Mouse (Mus musculus) CH12.LX (cell line): Measurements from ENCODE around the gene Tpk1.

Experiments
- CTCF ChIP-seq, 2 experiments: IDR thresholded peaks in 1 of 2; conservative IDR thresholded peaks in 1 of 2; 2 replicates each; pipeline ENCODE4 v1.5.1; 2011 to 2012; ENCODE audit warnings: low read depth in 2 of 2, low read length in 2 of 2, improper control_type of control experiment in 1 of 2, inconsistent platforms in 1 of 2, mild to moderate bottlenecking in 1 of 2, moderate library complexity in 1 of 2
- EP300 ChIP-seq: IDR thresholded peaks from 2 replicates; pipeline ENCODE4 v1.6.1; 2011; ENCODE audit warnings: low read length, improper control_type of control experiment
- MAFK ChIP-seq: IDR thresholded peaks from 2 replicates; pipeline ENCODE4 v1.6.1; 2011; ENCODE audit warnings: low read length, improper control_type of control experiment; ENCODE audit not compliant: insufficient replicate concordance
- MEF2A ChIP-seq: IDR thresholded peaks from 2 replicates; pipeline ENCODE4 v1.6.1; 2014; ENCODE audit warnings: low read depth, mild to moderate bottlenecking, inconsistent platforms, low read length, improper control_type of control experiment, borderline replicate concordance
- NELFE ChIP-seq: IDR thresholded peaks from 2 replicates; pipeline ENCODE4 v1.6.1; 2011; ENCODE audit warnings: low read depth, low read length, improper control_type of control experiment
- POLR2A ChIP-seq: IDR thresholded peaks from 2 replicates; pipeline ENCODE4 v1.6.1; 2011; ENCODE audit warnings: low read depth, mild to moderate bottlenecking, improper control_type of control experiment, low read length
- POLR2AphosphoS2 ChIP-seq: IDR thresholded peaks from 2 replicates; pipeline ENCODE4 v1.6.1; 2011; ENCODE audit warnings: low read depth, low read length, improper control_type of control experiment
- RCOR1 ChIP-seq: conservative IDR thresholded peaks from 2 replicates; pipeline ENCODE4 v1.6.1; 2012; ENCODE audit warnings: low read depth, mild to moderate bottlenecking, inconsistent platforms, low read length, improper control_type of control experiment
- TBP ChIP-seq: conservative IDR thresholded peaks from 2 replicates; pipeline ENCODE4 v1.6.1; 2011; ENCODE audit warnings: low read depth, low read length, improper control_type of control experiment
- UBTF ChIP-seq: IDR thresholded peaks from 2 replicates; pipeline ENCODE4 v1.6.1; 2012; ENCODE audit warnings: low read depth, mild to moderate bottlenecking, inconsistent platforms, low read length, improper control_type of control experiment, moderate library complexity

DNA sequence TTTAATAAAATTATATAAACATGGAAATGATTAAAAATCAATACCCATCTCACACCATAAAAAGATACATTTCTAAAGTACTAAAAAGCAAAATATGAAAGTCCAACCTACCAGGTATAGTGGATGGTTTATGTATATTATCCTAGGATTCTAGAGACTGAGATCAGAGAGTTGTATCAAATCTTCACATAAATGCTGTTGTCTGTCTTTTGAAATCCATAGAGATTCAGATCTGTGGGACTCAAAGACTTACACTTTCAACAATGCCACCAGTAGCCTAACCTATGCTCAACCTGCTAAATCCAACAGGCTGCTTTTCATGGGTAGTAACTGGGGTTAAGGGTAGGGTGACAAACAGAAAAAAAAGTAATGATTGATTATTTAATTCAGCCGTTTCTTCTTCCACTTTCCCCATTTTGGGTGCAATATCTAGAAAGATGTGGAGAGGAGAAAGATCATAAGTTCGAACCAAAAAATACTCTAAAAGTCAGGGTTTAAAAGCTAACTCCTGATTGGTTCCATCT is 12.7 kb upstream of the Tpk1 start:
- TF ChIP-seq NELFE (no peak), RCOR1 (no peak), POLR2AphosphoS2 (no peak), MAFK (no peak), POLR2A (no peak), CTCF (conservative IDR thresholded peaks at IDR 0.05 in 1 of 2, IDR thresholded peaks at IDR 0.05 in 1 of 2; ENCODE audit: low read depth in 2 of 2, low read length in 2 of 2) (no peak), UBTF (no peak), TBP (peak; percentile 81), EP300 (no peak), MEF2A (no peak)
